Mouse (Mus musculus): Measurements from ENCODE around the gene Fam81b. TPM values are rescaled to one million over a fixed set of nuclear protein-coding genes. Genes with fewer than 3 reads are reported as not detected.
A peak's percentile ranks its signal among the peaks of the same experiment; 100 is the strongest.
"Not testable (repeated sequence)": the region's sequence is repeated elsewhere in the genome, so short reads cannot be mapped to it uniquely, and the experiment has no call there.

Gene Fam81b
- 0.99 and 1.1 TPM in 2 replicates for polyA plus RNA-seq (2014; fragmentation: Nextera tagmentation; extraction: Ambion mirVana)

DNA sequence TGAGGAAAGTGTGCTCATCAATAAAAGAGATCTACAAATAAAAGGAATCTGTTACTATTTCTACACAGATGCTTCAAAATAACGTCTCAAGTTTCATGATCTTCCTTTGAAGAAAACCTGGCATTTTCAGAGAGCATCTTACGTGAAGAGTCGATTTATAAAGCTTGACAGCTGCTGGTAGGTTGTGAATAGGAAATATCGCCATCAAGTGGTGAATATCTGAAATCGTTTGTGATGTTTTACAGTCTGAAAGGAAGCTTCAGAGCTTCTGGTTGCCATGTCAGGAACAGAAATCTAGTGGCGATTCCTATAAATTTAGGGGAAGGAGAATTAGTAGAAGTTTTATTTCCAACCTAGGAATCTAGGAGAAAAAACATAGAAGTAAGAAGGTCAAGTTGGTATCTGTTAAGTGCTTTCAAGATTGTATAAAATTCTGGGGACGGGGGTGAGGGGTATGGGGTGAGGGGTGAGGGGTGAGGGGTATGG, at the start of gene Fam81b:
Gene Fam81b (minus strand): TSS at position 436 of the 486 bp plus-strand sequence.
- H3K4me2 ChIP-seq (ENCODE audit: low read length): no peak within 1 kb of the TSS
- no peak within 1 kb of the TSS for H3K27ac ChIP-seq (ENCODE audit: low read depth, low read length)
- ATAC-seq (no peak), DNase-seq (ENCODE audit: low spot score) (peak; percentile 64)
- no peaks in the 10 kb centered on the region for H3K36me3 ChIP-seq (ENCODE audit: control insufficient read depth, insufficient read depth, low read length)
- no peaks in the 10 kb centered on the region for H3K9me3 ChIP-seq (replicated peaks; ENCODE audit: control insufficient read depth, low read length)
- no peak within 1 kb of the TSS for H3K4me3 ChIP-seq (ENCODE audit: low read depth, low read length)
- WGBS: 42% methylated on average over 7 of the region's 7 CpGs
- H3K4me1 ChIP-seq (ENCODE audit: control insufficient read depth, insufficient read depth, low read length): no peaks in the 10 kb centered on the region
- H3K9ac ChIP-seq (ENCODE audit: low read length): no peak within 1 kb of the TSS
- H3K27me3 ChIP-seq (replicated peaks; ENCODE audit: control insufficient read depth, insufficient read depth, low read length): no peaks in the 10 kb centered on the region

DNA sequence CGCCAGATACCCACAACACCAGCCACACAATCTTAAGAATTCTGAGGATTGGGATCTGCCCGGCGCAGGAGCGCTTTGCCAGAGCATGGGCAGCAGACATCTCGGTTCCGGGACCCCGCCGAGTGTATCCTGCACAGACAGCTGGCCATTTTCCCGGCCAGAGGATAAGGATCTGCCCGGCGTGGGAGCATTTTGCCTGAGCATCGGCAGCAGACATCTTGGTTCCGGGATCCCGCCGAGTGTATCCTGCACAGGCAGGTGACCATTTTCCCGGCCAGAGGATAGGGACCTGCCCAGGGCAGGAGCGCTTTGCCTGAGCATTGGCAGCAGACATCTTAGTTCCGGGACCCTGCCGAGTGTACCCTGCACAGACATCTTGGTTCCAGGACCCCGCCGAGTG, 41.1 kb upstream of the Fam81b start:
- not testable (repeated sequence) for H3K9ac ChIP-seq (ENCODE audit: low read length); H3K4me1 ChIP-seq (ENCODE audit: control insufficient read depth, insufficient read depth, low read length); H3K4me3 ChIP-seq (ENCODE audit: low read depth, low read length); H3K4me2 ChIP-seq (ENCODE audit: low read length); DNase-seq (ENCODE audit: low spot score); H3K27me3 ChIP-seq (replicated peaks; ENCODE audit: control insufficient read depth, insufficient read depth, low read length); H3K27ac ChIP-seq (ENCODE audit: low read depth, low read length); H3K9me3 ChIP-seq (replicated peaks; ENCODE audit: control insufficient read depth, low read length); ATAC-seq; H3K36me3 ChIP-seq (ENCODE audit: control insufficient read depth, insufficient read depth, low read length)
- WGBS: 84% methylated on average over 19 of the region's 21 CpGs

DNA sequence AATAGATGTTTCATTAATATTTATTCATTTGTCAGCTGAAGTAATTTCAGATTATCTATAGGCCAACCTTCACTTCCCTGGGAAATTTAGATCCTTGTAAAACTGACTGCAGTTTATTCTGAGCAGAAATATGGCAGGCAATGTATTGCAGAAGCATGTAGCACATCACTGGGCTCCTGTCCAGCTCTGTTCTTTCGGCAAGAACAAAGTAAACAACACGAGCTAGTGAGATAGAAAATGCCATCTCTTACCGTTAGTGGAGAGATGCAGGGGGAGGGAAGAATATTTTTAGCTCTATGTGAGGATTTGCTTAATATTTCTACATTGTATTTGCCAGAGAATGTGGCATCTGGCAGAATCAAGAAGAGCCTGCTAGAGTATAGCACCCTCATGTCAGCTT, 13.8 kb upstream of the Fam81b start:
- 56% methylated on average over 3 of the region's 3 CpGs for WGBS
- Histone ChIP-seq H3K9ac (ENCODE audit: low read length) (no peak overlapping the region), H3K27me3 (replicated peaks; ENCODE audit: control insufficient read depth, insufficient read depth, low read length) (no peaks in the 10 kb centered on the region), H3K27ac (ENCODE audit: low read depth, low read length) (no peak overlapping the region), H3K4me3 (ENCODE audit: low read depth, low read length) (no peak overlapping the region), H3K4me1 (ENCODE audit: control insufficient read depth, insufficient read depth, low read length) (no peaks in the 10 kb centered on the region), H3K36me3 (ENCODE audit: control insufficient read depth, insufficient read depth, low read length) (no peaks in the 10 kb centered on the region), H3K9me3 (replicated peaks; ENCODE audit: control insufficient read depth, low read length) (no peaks in the 10 kb centered on the region), H3K4me2 (ENCODE audit: low read length) (no peak overlapping the region)
- peak; percentile 70 for DNase-seq (ENCODE audit: low spot score)
- ATAC-seq: peak; percentile 69; the same call in 1 of the 2 replicates

DNA sequence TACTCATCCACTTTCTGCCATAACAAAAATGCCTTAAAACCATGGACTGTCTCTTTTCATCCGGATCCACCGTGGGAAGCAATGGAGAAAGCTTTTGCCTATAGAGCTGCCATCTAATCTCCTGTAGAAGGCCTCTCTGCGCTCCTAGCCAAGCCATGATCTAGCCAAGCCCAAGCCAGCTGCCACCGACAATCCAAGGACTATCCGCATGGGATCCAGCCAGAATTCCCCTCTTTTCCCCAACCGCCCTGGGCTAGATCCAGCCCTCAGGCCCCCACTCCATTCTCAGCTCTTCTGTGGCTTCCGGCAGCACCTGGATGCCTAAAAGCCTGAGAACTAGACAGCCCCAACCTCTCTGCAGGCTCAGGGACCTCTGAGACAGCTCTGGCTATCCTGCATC, 6.7 kb upstream of the Fam81b start:
- no peak overlapping the region for H3K27ac ChIP-seq (ENCODE audit: low read depth, low read length)
- no peak overlapping the region for H3K4me3 ChIP-seq (ENCODE audit: low read depth, low read length)
- H3K9ac ChIP-seq (ENCODE audit: low read length): no peak overlapping the region
- no peak overlapping the region for H3K4me2 ChIP-seq (ENCODE audit: low read length)
- ATAC-seq (no peak), DNase-seq (ENCODE audit: low spot score) (no peak)
- no peaks in the 10 kb centered on the region for H3K4me1 ChIP-seq (ENCODE audit: control insufficient read depth, insufficient read depth, low read length)
- WGBS: 86% methylated on average over 7 of the region's 7 CpGs
- no peaks in the 10 kb centered on the region for H3K36me3 ChIP-seq (ENCODE audit: control insufficient read depth, insufficient read depth, low read length)
- H3K27me3 ChIP-seq (replicated peaks; ENCODE audit: control insufficient read depth, insufficient read depth, low read length): no peaks in the 10 kb centered on the region
- H3K9me3 ChIP-seq (replicated peaks; ENCODE audit: control insufficient read depth, low read length): no peaks in the 10 kb centered on the region

DNA sequence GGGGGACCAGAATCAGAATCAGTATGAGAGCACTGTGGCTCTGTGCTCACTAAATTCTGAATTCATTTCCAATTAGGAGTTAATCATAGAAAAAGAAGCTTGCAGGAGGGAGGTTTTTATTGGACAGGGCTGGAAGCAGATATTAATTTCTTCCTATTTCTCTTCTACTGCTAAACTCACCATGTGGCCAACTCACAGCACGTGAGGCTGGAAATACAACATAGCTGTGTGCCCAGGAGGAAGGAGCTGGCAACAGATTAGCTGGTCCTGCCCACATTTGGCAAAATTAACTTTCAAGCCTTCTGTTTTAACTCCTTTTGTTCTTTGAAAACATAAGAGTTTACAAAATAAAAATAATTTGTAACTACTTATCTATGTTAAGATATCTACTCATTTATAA, 3.9 kb upstream of the Fam81b start:
- no peaks in the 10 kb centered on the region for H3K9me3 ChIP-seq (replicated peaks; ENCODE audit: control insufficient read depth, low read length)
- H3K36me3 ChIP-seq (ENCODE audit: control insufficient read depth, insufficient read depth, low read length): no peaks in the 10 kb centered on the region
- H3K4me2 ChIP-seq (ENCODE audit: low read length): no peak overlapping the region
- H3K27me3 ChIP-seq (replicated peaks; ENCODE audit: control insufficient read depth, insufficient read depth, low read length): no peaks in the 10 kb centered on the region
- ATAC-seq (no peak; the same call in 1 of the 2 replicates), DNase-seq (ENCODE audit: low spot score) (peak; percentile 35)
- no peak overlapping the region for H3K27ac ChIP-seq (ENCODE audit: low read depth, low read length)
- WGBS: 53% methylated on average over 1 of the region's 1 CpGs
- no peak overlapping the region for H3K4me3 ChIP-seq (ENCODE audit: low read depth, low read length)
- H3K4me1 ChIP-seq (ENCODE audit: control insufficient read depth, insufficient read depth, low read length): no peaks in the 10 kb centered on the region
- no peak overlapping the region for H3K9ac ChIP-seq (ENCODE audit: low read length)

DNA sequence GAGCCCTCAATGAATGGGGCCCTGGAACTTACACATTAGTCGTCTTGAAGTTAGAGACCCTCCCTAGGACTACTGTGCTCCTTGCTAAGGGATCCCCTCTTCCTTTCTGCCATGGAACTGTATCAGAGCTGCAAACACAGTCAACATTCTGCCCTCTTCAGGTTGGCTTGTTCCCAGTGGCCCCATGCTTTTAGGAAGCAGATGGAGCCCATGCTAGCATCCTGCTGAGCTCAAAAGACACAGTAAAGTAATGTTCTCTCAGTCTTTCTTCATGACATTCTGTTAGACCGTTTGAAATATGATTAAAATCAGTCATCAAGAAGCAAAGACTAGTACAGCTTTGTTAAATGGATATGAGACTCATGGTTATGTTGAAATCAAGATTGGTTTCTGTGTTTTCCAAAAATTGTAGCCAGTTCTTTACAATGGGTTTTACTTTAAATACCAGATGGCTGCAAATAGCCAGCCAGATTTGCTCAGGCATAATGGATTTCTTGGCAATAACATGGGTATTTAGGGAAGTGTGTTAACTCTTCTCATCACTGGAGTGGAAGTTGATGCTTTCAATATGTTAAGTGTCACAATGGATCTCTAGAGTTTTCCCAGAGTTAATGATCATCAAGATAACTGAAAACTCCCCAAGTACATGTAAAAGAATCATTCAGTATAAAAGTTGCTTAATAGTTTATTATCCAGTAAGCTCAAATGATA, 938 bp upstream of the Fam81b start:
- peak; percentile 83 for ATAC-seq
- no peaks in the 10 kb centered on the region for H3K36me3 ChIP-seq (ENCODE audit: control insufficient read depth, insufficient read depth, low read length)
- no peaks in the 10 kb centered on the region for H3K4me1 ChIP-seq (ENCODE audit: control insufficient read depth, insufficient read depth, low read length)
- H3K27ac ChIP-seq (ENCODE audit: low read depth, low read length): no peak overlapping the region
- H3K4me2 ChIP-seq (ENCODE audit: low read length): no peak overlapping the region
- H3K9ac ChIP-seq (ENCODE audit: low read length): no peak overlapping the region
- H3K27me3 ChIP-seq (replicated peaks; ENCODE audit: control insufficient read depth, insufficient read depth, low read length): no peaks in the 10 kb centered on the region
- no peaks in the 10 kb centered on the region for H3K9me3 ChIP-seq (replicated peaks; ENCODE audit: control insufficient read depth, low read length)
- 54% methylated on average over 2 of the region's 2 CpGs for WGBS
- peak; percentile 81 for DNase-seq (ENCODE audit: low spot score)
- no peak overlapping the region for H3K4me3 ChIP-seq (ENCODE audit: low read depth, low read length)

DNA sequence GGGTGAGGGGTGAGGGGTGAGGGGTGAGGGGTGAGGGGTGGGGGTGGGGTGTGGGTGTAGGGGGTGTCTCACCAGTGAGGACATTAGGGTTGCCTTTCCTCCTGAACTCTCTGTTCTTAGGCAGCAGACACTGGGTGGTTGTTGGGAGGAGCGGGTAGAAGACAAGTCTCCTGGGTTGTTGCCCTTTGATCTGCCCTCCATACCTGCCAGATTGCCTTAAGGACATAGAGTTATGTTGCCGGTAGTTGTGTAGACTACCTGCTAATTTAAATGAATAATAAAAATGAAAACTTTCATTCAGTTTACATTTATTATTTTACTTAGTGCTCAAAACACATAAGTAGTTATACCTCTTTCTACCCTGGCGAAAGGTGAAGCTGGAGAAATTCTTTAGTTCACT, 369 bp upstream of the Fam81b start:
- Histone ChIP-seq H3K27me3 (replicated peaks; ENCODE audit: control insufficient read depth, insufficient read depth, low read length) (no peaks in the 10 kb centered on the region), H3K4me2 (ENCODE audit: low read length) (no peak overlapping the region), H3K4me1 (ENCODE audit: control insufficient read depth, insufficient read depth, low read length) (no peaks in the 10 kb centered on the region), H3K9ac (ENCODE audit: low read length) (no peak overlapping the region), H3K9me3 (replicated peaks; ENCODE audit: control insufficient read depth, low read length) (no peaks in the 10 kb centered on the region), H3K4me3 (ENCODE audit: low read depth, low read length) (no peak overlapping the region), H3K36me3 (ENCODE audit: control insufficient read depth, insufficient read depth, low read length) (no peaks in the 10 kb centered on the region), H3K27ac (ENCODE audit: low read depth, low read length) (no peak overlapping the region)
- WGBS: 93% methylated on average over 3 of the region's 3 CpGs
- ATAC-seq: no peak
- DNase-seq (ENCODE audit: low spot score): no peak

DNA sequence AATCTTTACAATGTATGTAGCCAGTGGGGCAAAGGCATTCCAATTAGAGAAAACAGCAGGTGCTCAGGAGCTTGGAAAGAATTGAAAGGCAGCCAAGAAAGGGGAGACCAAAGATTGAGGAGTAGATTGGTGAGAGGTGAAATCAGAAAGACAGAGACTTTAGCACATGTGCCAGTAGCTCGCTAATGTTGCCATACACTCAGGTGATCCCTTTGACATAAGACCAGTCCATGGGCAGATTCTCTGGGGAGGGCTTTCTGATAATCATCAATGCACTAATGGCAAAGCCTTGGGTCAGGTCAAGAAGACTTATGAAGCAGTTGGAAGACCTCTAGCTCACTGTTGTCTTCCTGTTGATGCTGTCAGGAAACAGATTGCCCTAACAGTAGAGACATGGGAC, 671 bp downstream of the Fam81b start:
- H3K9me3 ChIP-seq (replicated peaks; ENCODE audit: control insufficient read depth, low read length): no peaks in the 10 kb centered on the region
- H3K9ac ChIP-seq (ENCODE audit: low read length): no peak overlapping the region
- H3K36me3 ChIP-seq (ENCODE audit: control insufficient read depth, insufficient read depth, low read length): no peaks in the 10 kb centered on the region
- H3K4me2 ChIP-seq (ENCODE audit: low read length): no peak overlapping the region
- no peaks in the 10 kb centered on the region for H3K4me1 ChIP-seq (ENCODE audit: control insufficient read depth, insufficient read depth, low read length)
- no peak overlapping the region for H3K4me3 ChIP-seq (ENCODE audit: low read depth, low read length)
- no peak overlapping the region for H3K27ac ChIP-seq (ENCODE audit: low read depth, low read length)
- no peaks in the 10 kb centered on the region for H3K27me3 ChIP-seq (replicated peaks; ENCODE audit: control insufficient read depth, insufficient read depth, low read length)
- ATAC-seq (no peak), DNase-seq (ENCODE audit: low spot score) (no peak)
- 55% methylated on average over 1 of the region's 1 CpGs for WGBS

DNA sequence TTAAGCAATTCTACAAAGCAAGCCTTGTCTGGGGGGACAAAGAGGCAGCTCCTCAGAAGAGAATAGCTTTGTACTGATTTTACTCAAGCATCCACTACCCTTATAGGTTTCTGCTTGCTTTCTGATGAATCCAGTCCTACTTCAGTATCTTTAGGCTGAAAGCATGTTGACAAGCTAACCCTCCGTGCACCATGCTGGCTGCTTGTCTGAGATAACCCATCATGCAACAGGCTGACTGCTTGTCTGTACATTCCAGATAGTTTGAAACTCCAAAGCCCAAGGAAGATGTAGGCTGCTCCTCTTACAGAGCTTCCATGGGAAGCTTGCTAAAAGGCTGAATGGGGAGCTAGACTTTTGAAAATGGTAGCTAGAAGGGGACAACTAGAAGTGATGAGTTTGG, 1.7 kb downstream of the Fam81b start:
- Histone ChIP-seq H3K9me3 (replicated peaks; ENCODE audit: control insufficient read depth, low read length) (no peaks in the 10 kb centered on the region), H3K4me1 (ENCODE audit: control insufficient read depth, insufficient read depth, low read length) (no peaks in the 10 kb centered on the region), H3K4me2 (ENCODE audit: low read length) (no peak overlapping the region), H3K9ac (ENCODE audit: low read length) (no peak overlapping the region), H3K4me3 (ENCODE audit: low read depth, low read length) (no peak overlapping the region), H3K27ac (ENCODE audit: low read depth, low read length) (no peak overlapping the region), H3K27me3 (replicated peaks; ENCODE audit: control insufficient read depth, insufficient read depth, low read length) (no peaks in the 10 kb centered on the region), H3K36me3 (ENCODE audit: control insufficient read depth, insufficient read depth, low read length) (no peaks in the 10 kb centered on the region)
- ATAC-seq (no peak), DNase-seq (ENCODE audit: low spot score) (no peak)
- 89% methylated on average over 1 of the region's 1 CpGs for WGBS
